Mouse (Mus musculus) forebrain, embryonic 12.5 days (tissue): Measurements from ENCODE around the gene Gm14326. TPM values are rescaled to one million over a fixed set of nuclear protein-coding genes. Genes with fewer than 3 reads are reported as not detected.
"Not testable (repeated sequence)": the region's sequence is repeated elsewhere in the genome, so short reads cannot be mapped to it uniquely, and the experiment has no call there.

ENCODE experiments used
- ATAC-seq: fragments of 200-750 bp; cut with Nextera tagmentation; 2 replicates; pipeline ENCODE4 v1.8.0; 2017; ENCODE audit warnings: moderate TSS enrichment; ENCODE audit not compliant: low FRiP score
- H3K27ac ChIP-seq: fragments of 300-500 bp; sonication (generic); 2 replicates; pipeline ENCODE4 v1.5.1; 2016; ENCODE audit warnings: mild to moderate bottlenecking
- H3K27me3 ChIP-seq: fragments of 300-500 bp; sonication (generic); 2 replicates; pipeline ENCODE4 v1.6.1; 2016; ENCODE audit warnings: mild to moderate bottlenecking
- H3K36me3 ChIP-seq: fragments of 300-500 bp; sonication (generic); replicated peaks from 2 replicates; pipeline ENCODE4 v1.6.1; 2016; ENCODE audit warnings: mild to moderate bottlenecking
- H3K4me1 ChIP-seq: fragments of 300-500 bp; sonication (generic); 2 replicates; pipeline ENCODE4 v1.6.1; 2016
- H3K4me2 ChIP-seq: fragments of 300-500 bp; sonication (generic); 2 replicates; pipeline ENCODE4 v1.6.1; 2016; ENCODE audit warnings: mild to moderate bottlenecking, moderate library complexity
- H3K4me3 ChIP-seq: fragments of 300-500 bp; sonication (generic); replicated peaks from 2 replicates; pipeline ENCODE4 v1.5.1; 2016; ENCODE audit warnings: mild to moderate bottlenecking
- H3K9ac ChIP-seq: fragments of 300-500 bp; sonication (generic); 2 replicates; pipeline ENCODE4 v1.6.1; 2016; ENCODE audit warnings: mild to moderate bottlenecking
- H3K9me3 ChIP-seq: fragments of 300-500 bp; sonication (generic); 2 replicates; pipeline ENCODE4 v1.6.1; 2016
- WGBS: fragments of 180-500 bp; shearing (Covaris S2); methylation state at CpG from one replicate; pipeline ENCODE4 v1.1.7; 2016; 5-methylcytosine and 5-hydroxymethylcytosine counted together
- polyA plus RNA-seq: library from polyadenylated mRNA; unstranded; fragments of >200 nt; fragmentation: Nextera tagmentation; extraction: Ambion mirVana; gene quantifications from 2 replicates; pipeline ENCODE4 v1.2.1, GENCODE M21; 2016

The Gm14326 gene
- 13.9 and 15.4 TPM in 2 replicates for polyA plus RNA-seq

DNA sequence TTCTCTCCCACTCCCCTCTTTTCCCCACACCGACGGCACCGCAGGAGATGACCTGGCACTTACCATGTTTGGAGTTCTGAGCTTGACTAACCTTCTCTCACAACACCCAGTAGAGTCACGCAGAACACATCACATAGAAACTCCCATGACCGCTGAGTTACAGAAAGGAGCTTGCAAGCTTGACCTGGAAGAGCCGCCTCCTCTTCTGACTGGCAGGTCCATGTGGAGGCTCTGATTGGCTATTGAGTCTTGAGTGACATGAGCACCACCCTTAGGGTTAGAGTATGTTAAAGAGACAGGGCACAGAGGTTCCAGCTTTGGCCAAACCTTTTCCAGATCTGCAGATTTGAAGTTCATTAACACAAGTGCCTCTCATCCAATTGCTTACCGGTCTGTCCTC is at the start of gene Gm14326:
Gm14326 (minus strand) TSS at position 153 of the 400 bp plus-strand sequence.
- 0% methylated on average over 4 of the region's 7 CpGs for WGBS
- ATAC-seq, H3K27ac ChIP-seq, H3K9me3 ChIP-seq, H3K27me3 ChIP-seq, H3K36me3 ChIP-seq, H3K4me1 ChIP-seq: not testable (repeated sequence)
- Histone ChIP-seq H3K4me2 (peak within 1 kb of the TSS; percentile 47), H3K9ac (0 out of 2 replicates have a peak within 1 kb of the TSS, but pooled peaks have one; percentile 38), H3K4me3 (peak within 1 kb of the TSS; percentile 50)

DNA sequence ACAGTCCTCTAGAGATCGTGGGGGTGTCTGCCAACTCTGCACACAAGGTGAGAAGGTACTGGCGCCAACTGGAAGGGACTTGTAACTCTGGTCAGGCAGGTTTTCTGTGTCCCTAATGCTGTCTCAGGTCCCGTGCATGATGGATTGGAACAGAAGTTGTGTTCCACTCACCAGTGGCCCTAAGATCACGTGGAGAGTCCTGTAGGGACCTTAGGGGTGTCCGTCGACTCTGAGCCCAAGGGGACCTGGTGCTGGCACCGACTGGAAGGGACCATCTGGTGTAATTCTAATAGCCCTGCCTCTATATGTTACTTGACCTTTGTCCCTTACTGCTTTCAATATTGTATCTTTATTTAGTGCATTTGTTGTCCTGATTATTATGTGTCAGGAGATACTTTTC is 17.7 kb upstream of the Gm14326 start:
- H3K36me3 ChIP-seq, H3K4me2 ChIP-seq, H3K4me3 ChIP-seq, H3K27ac ChIP-seq, ATAC-seq, H3K27me3 ChIP-seq, H3K9ac ChIP-seq, H3K4me1 ChIP-seq, H3K9me3 ChIP-seq: not testable (repeated sequence)
- 78% methylated on average over 7 of the region's 7 CpGs for WGBS

DNA sequence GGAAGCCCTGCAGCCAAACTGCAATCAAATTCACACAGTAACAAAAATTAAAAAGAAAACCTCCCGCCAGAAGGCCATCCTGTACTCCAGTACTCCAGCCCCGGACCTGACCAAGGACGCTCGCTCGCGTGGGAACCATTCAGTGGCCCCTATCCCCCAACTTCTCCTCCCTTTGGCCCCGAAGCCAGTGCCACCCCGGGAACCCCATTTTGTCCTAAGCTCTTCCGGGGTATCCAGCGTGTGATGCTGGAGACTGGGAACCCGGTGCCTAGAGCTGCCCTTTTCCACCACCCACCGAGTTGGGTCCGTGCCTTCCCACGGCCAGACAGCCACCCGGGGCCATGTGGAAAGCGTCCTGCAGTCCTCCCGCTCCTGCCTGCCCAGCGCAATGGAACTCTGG is 363 bp downstream of the Gm14326 start:
- Histone ChIP-seq H3K9ac (0 out of 2 replicates have a peak overlapping the region, but pooled peaks have one; percentile 38), H3K4me3 (peak overlapping the region; percentile 50), H3K4me2 (peak overlapping the region; percentile 47)
- ATAC-seq, H3K27me3 ChIP-seq, H3K9me3 ChIP-seq, H3K36me3 ChIP-seq, H3K27ac ChIP-seq, H3K4me1 ChIP-seq: not testable (repeated sequence)
- WGBS = 2% methylated on average over 18 of the region's 18 CpGs

DNA sequence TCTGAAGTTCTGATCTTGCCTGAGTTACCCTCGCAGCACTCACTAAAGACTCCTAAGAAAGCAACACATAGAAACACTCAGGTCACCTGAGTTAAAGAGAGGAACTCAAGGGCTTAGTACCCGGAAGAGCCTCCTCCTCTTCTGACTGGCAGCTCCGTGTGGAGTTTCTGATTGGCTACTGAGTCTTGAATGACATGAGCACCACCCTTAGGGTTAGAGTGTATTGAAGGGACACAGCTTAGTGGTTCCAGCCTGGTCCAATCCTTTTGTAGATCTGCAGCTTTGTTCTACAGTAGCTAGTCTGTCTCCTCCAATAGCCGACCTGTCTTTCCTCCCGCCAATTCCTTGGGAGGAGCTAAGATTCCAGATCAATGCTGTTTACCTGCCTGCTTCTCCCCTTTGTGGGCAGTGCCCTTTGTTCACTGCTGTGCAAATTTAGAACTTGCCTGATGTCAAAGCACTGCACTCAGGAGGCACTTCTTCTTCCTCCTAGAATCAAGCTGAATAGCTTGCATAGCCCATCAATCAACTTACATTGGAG is 31.5 kb downstream of the Gm14326 start, which contains the start of gene Zfp972:
Zfp972 (minus strand) TSS at position 51 of the 541 bp plus-strand sequence.
- not testable (repeated sequence) for H3K9ac ChIP-seq, H3K27ac ChIP-seq, H3K4me2 ChIP-seq, H3K4me1 ChIP-seq, H3K9me3 ChIP-seq, H3K4me3 ChIP-seq, ATAC-seq, H3K36me3 ChIP-seq, H3K27me3 ChIP-seq
- WGBS = 71% methylated on average over 4 of the region's 5 CpGs

DNA sequence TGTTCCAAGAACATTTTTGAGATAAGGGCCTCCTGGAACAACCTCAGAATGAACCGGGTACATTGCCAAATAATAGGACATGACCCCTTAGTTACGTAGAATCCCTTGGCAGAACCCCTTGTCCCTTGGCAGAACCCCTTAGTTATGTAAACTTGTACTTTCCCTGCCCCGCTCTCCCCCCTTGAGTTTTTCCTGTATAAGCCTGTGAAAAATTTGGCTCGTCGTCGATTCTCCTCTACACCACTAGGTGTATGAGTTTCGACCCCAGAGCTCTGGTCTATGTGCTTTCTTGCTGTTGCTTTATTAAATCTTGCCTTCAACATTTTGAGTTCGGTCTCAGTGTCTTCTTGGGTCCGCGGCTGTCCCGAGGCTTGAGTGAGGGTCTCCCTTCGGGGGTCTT is 53.8 kb downstream of the Gm14326 start:
- H3K27ac ChIP-seq, H3K9ac ChIP-seq, H3K9me3 ChIP-seq, H3K4me1 ChIP-seq, H3K4me3 ChIP-seq, H3K4me2 ChIP-seq, H3K27me3 ChIP-seq, ATAC-seq, H3K36me3 ChIP-seq: not testable (repeated sequence)
- 97% methylated on average over 4 of the region's 12 CpGs for WGBS

GRCm38 (mm10) chr2:177898171-177898570 is 58.9 kb downstream of the Gm14326 start:
- not testable (repeated sequence) for H3K9me3 ChIP-seq, ATAC-seq, H3K9ac ChIP-seq, H3K27ac ChIP-seq, H3K4me1 ChIP-seq, H3K4me2 ChIP-seq, H3K36me3 ChIP-seq, H3K4me3 ChIP-seq, H3K27me3 ChIP-seq
- 76% methylated on average over 2 of the region's 3 CpGs for WGBS

DNA sequence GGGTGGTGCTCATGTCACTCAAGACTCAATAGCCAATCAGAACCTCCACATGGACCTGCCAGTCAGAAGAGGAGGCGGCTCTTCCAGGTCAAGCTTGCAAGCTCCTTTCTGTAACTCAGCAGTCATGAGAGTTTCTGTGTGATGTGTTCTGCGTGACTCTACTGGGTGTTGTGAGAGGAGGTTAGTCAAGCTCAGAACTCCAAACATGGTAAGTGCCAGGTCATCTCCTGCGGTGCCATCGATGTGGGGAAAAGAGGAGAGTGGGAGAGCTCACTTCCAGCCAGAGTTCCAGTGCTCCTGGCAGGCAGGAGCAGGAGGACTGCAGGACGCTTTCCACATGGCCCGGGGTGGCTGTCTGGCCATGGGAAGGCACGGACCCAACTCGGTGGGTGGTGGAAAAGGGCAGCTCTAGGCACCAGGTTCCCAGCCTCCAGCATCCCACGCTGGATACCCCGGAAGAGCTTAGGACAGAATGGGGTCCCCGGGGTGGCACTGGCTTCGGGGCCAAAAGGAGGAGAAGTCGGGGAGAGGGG is 60.0 kb downstream of the Gm14326 start, which contains the start of gene Gm14327:
Gm14327 (plus strand) TSS at position 51 of the 533 bp plus-strand sequence.
- H3K4me3 ChIP-seq = 0 out of 2 replicates have a peak within 1 kb of the TSS, but pooled peaks have one; percentile 13
- H3K4me1 ChIP-seq, H3K27ac ChIP-seq, H3K27me3 ChIP-seq, H3K9ac ChIP-seq, ATAC-seq, H3K9me3 ChIP-seq, H3K4me2 ChIP-seq, H3K36me3 ChIP-seq: not testable (repeated sequence)
- WGBS = 46% methylated on average over 11 of the region's 13 CpGs

DNA sequence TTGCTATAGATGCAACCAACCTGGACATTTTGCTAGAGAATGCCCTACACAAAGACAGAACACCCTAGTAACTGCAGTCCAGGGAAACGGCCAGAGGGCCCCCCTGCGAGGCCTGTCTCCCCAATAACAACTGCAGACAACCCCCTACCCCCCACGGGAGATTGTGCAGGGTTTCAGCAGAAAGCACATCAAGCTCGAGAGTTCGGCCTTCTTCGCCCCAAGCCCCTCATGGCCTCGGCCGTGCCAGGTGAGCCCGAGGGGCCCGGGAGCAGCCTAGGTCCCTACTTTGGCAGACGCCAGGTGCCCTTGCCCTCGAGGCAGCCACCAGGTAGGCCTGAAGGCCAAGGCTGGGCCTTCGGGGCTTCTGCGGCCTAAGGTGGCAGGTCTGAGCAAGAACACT is 69.4 kb downstream of the Gm14326 start:
- H3K9me3 ChIP-seq, H3K36me3 ChIP-seq, H3K4me3 ChIP-seq, H3K4me1 ChIP-seq, ATAC-seq, H3K27ac ChIP-seq, H3K9ac ChIP-seq, H3K4me2 ChIP-seq, H3K27me3 ChIP-seq: not testable (repeated sequence)
- 96% methylated on average over 12 of the region's 14 CpGs for WGBS

Other genes starting within 250 kb of the Gm14326 start
- gene Gm14322, start 198.0 kb downstream of the Gm14326 start, polyA plus RNA-seq = 8.9 and 9.4 TPM in 2 replicates
- gene Gm14325, start 117.0 kb downstream of the Gm14326 start, polyA plus RNA-seq = 37.5 and 38.9 TPM in 2 replicates
- 1.8 and 3.3 TPM in 2 replicates for gene Gm14327, start 60.2 kb downstream of the Gm14326 start, polyA plus RNA-seq
- gene Zfp972, start 31.7 kb downstream of the Gm14326 start, polyA plus RNA-seq = 0.37 TPM in 1 of 2 replicates, not detected in the other
- 12.3 and 13.1 TPM in 2 replicates for gene Zfp971, start 66.0 kb upstream of the Gm14326 start, polyA plus RNA-seq
- gene Zfp931, start 121.2 kb upstream of the Gm14326 start, polyA plus RNA-seq = 14.6 and 14.8 TPM in 2 replicates
- 17.1 and 17.2 TPM in 2 replicates for gene Phactr3, start 161.7 kb upstream of the Gm14326 start, polyA plus RNA-seq